Mouse (Mus musculus) kidney, adult 2 months (tissue): Measurements from ENCODE around the gene Clca3a1. TPM values are rescaled to one million over a fixed set of nuclear protein-coding genes. Genes with fewer than 3 reads are reported as not detected.
A peak's percentile ranks its signal among the peaks of the same experiment; 100 is the strongest.

Source experiments
- DNase-seq: peaks from one replicate; pipeline ENCODE4 v3.0.0; 2021
- H3K27ac ChIP-seq: fragments of 200-500 bp; 2 replicates; pipeline ENCODE4 v1.5.1; 2012; ENCODE audit warnings: low read depth, low read length, control low read depth, inconsistent platforms; ENCODE audit not compliant: insufficient read depth
- H3K27me3 ChIP-seq: fragments of 200-500 bp; replicated peaks from 2 replicates; pipeline ENCODE4 v1.6.1; 2012; ENCODE audit warnings: mild to moderate bottlenecking, moderate library complexity, low read length, inconsistent platforms; ENCODE audit not compliant: control insufficient read depth, insufficient read depth
- H3K36me3 ChIP-seq: fragments of 200-500 bp; 2 replicates; pipeline ENCODE4 v1.6.1; 2012; ENCODE audit warnings: mild to moderate bottlenecking, moderate library complexity, low read length, inconsistent platforms; ENCODE audit not compliant: control insufficient read depth, insufficient read depth
- H3K4me1 ChIP-seq: fragments of 200-500 bp; 2 replicates; pipeline ENCODE4 v1.6.1; 2011; ENCODE audit warnings: low read length; ENCODE audit not compliant: control insufficient read depth, insufficient read depth
- H3K4me3 ChIP-seq: fragments of 200-500 bp; 2 replicates; pipeline ENCODE4 v1.5.1; 2011; ENCODE audit warnings: mild to moderate bottlenecking, low read depth, low read length, control low read depth; ENCODE audit not compliant: insufficient read depth
- CTCF ChIP-seq: fragments of 200-500 bp; conservative IDR thresholded peaks from 2 replicates; pipeline ENCODE4 v1.5.1; 2011; ENCODE audit warnings: low read depth, mild to moderate bottlenecking, control low read depth, low read length, moderate library complexity, mixed read lengths; ENCODE audit not compliant: insufficient read depth, insufficient read length
- POLR2A ChIP-seq: fragments of 200-500 bp; IDR thresholded peaks from one replicate; pipeline ENCODE4 v1.6.1; 2011; ENCODE audit warnings: low read depth, low read length, control low read depth
- WGBS: fragments of 180-500 bp; shearing (Covaris S2); methylation state at CpG from one replicate; pipeline ENCODE4 v1.1.7; 2018; 5-methylcytosine and 5-hydroxymethylcytosine counted together
- polyA plus RNA-seq: library from polyadenylated mRNA; depleted of rRNA; stranded (reverse); fragments of >200 nt; gene quantifications from 2 replicates; pipeline ENCODE4 v1.2.3, GENCODE M21; 2012

Clca3a1 gene
- polyA plus RNA-seq, 1 experiment: 4.3 TPM

DNA sequence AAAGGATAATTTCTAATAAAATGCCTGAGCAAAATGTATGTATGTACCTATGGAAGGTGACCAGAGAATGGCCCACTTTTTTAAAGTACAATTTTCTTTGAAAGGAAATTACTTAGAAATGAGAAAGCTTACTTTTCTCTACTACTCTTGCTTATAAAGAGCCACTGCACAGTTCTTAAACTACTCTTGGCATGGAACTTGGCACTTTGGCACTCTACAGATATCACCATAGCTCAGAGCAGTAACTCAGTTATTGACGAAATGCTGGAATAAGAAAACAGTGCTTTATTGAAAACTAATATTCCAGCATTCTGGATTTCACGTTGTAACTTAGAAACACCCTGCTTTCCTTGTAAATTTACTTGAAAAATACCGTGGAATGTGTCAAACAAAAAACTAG is 43.7 kb downstream of the Clca3a1 start:
- WGBS: 55% methylated on average over 3 of the region's 3 CpGs
- Histone ChIP-seq H3K4me3 (no peak overlapping the region), H3K27me3 (no peaks in the 10 kb centered on the region), H3K4me1 (peaks cover 34% of the 10 kb centered on the region), H3K36me3 (no peaks in the 10 kb centered on the region; the same call in 1 of the 2 replicates), H3K27ac (no peak overlapping the region)
- TF ChIP-seq POLR2A: no peak
- no peak for TF ChIP-seq CTCF
- DNase-seq: peak; percentile 36

DNA sequence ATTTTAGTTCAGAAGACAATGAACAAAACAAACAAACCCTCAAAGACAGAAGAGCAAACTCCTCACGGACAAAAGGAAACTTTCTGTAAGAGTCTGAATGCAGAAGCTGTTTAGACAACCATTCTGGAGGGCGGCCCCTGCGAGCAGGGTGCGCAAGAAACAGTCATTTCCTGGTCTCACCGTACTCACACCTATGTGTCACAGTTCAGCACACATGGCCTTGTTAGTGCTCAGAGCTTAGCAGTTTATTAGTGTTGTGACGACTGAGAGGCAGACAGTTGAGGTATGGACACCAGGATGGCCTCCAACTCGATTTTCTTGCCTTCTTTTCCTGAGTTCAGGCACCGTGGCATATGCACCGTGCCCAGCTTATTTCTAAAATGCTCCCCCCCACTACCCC is 44.9 kb downstream of the Clca3a1 start:
- H3K27me3 ChIP-seq: no peaks in the 10 kb centered on the region
- WGBS: 18% methylated on average over 9 of the region's 9 CpGs
- peaks cover 34% of the 10 kb centered on the region for H3K4me1 ChIP-seq
- DNase-seq: peak; percentile 30
- H3K27ac ChIP-seq: peak overlapping the region; percentile 72
- H3K36me3 ChIP-seq: no peaks in the 10 kb centered on the region; the same call in 1 of the 2 replicates
- H3K4me3 ChIP-seq: no peak overlapping the region; the same call in 1 of the 2 replicates
- TF ChIP-seq CTCF: no peak
- no peak for TF ChIP-seq POLR2A

DNA sequence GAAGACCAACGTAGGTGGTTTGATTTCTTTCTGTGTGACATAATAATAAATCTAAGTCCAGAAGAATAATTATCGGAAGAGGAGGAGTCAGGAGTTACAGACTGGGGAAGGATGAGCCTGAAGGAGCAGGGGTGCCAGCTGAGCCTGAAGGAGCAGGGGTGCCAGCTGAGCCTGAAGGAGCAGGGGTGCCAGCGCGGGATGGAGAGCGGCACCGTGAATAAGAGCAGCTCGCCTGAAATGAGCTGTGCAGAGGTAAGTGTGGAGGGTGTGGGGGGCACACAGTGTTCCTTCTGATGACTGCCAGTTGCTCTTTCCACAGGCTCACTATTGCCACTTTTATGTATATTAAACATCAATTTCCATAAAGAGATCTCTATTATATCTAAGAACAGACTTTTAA is 45.7 kb downstream of the Clca3a1 start:
- DNase-seq: no peak
- 44% methylated on average over 7 of the region's 7 CpGs for WGBS
- no peak for TF ChIP-seq POLR2A
- TF ChIP-seq CTCF: no peak
- Histone ChIP-seq H3K4me1 (peaks cover 31% of the 10 kb centered on the region), H3K4me3 (no peak overlapping the region), H3K27ac (no peak overlapping the region), H3K36me3 (no peaks in the 10 kb centered on the region; the same call in 1 of the 2 replicates), H3K27me3 (no peaks in the 10 kb centered on the region)

DNA sequence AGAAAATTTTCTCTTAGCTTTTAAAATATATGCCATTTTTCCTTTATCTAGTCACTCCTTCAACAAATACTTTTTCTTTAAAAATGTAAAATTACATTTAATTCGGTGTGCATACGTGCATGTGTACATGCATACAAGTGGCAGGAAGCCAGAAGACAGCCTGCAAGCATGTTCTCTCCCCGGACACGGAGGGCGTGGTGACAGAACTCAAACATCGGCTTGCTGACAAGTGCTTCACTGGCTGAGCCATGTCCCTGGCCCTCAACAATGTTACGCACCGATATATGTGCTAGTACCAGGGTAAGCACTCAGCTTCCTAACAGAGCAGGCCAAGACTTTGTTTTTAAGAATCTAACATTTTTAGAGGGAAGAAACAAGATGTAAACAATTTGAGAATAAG is 46.2 kb downstream of the Clca3a1 start:
- Histone ChIP-seq H3K4me3 (no peak overlapping the region), H3K4me1 (peaks cover 31% of the 10 kb centered on the region), H3K36me3 (no peaks in the 10 kb centered on the region; the same call in 1 of the 2 replicates), H3K27me3 (no peaks in the 10 kb centered on the region), H3K27ac (peak overlapping the region; percentile 58)
- TF ChIP-seq CTCF: no peak
- TF ChIP-seq POLR2A: no peak
- 51% methylated on average over 8 of the region's 8 CpGs for WGBS
- no peak for DNase-seq

DNA sequence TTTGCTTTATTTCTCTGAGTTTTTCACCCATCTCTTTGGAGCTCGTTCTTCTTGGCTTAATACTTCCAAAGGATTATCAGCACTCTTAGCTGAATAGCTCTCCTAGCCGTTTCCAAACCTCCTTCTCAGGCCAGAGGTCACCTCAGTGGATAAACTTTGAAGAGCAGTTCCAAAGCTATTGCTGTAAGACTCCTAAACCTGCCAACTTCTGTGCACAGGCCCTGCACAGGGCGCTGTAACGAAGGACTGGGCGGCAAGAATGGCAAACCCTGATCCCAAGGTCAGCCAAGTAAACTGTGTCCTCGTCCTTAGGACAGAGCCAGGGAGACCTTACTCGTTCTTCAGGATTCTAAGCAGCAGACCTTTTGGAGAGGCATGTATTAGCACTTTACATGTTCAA is 46.7 kb downstream of the Clca3a1 start:
- peak; percentile 83 for DNase-seq
- Histone ChIP-seq H3K4me3 (no peak overlapping the region), H3K27me3 (no peaks in the 10 kb centered on the region), H3K4me1 (peaks cover 31% of the 10 kb centered on the region), H3K36me3 (no peaks in the 10 kb centered on the region; the same call in 1 of the 2 replicates), H3K27ac (peak overlapping the region; percentile 2)
- TF ChIP-seq CTCF (no peak), POLR2A (no peak)
- 21% methylated on average over 7 of the region's 7 CpGs for WGBS

- peaks cover 20% of the 10 kb centered on the region for H3K4me1 ChIP-seq
- H3K27me3 ChIP-seq: no peaks in the 10 kb centered on the region
- WGBS: 82% methylated on average over 6 of the region's 6 CpGs
- peaks cover 5% of the 10 kb centered on the region for H3K36me3 ChIP-seq
- H3K4me3 ChIP-seq: no peak overlapping the region
- no peak for DNase-seq
- TF ChIP-seq POLR2A (no peak), CTCF (no peak)
- H3K27ac ChIP-seq: no peak overlapping the region
These were observed 49.1 kb downstream of the Clca3a1 start for GRCm38 (mm10) chr3:144711607-144712206.

DNA sequence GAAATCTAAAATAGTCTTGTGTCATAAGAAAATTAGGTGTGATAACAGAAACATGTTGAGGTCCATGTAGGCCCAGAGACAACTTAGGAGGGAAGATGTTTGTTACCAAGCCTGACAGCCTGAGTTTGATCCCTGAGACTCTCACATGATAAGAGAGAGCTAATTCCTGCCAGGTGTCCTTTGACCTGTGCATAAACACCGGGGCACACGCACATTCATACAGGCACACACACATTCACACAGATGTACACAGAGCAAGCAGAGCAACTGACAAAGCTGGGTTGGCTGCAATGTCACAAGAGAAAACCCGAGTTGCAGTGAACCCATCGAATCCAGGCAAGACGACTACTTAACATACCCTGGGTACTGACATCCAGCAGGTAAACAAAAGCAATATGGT is 52.2 kb downstream of the Clca3a1 start:
- TF ChIP-seq POLR2A (no peak), CTCF (no peak)
- Histone ChIP-seq H3K27me3 (no peaks in the 10 kb centered on the region), H3K4me3 (no peak overlapping the region), H3K27ac (no peak overlapping the region), H3K4me1 (0 out of 2 replicates have a peak, but pooled peaks cover 3% of the 10 kb centered on the region), H3K36me3 (peaks cover 6% of the 10 kb centered on the region)
- no peak for DNase-seq
- WGBS: 79% methylated on average over 5 of the region's 5 CpGs
